Mouse (Mus musculus): ENCODE results near the gene Sox11. TPM values are rescaled to one million over a fixed set of nuclear protein-coding genes. Genes with fewer than 3 reads are reported as not detected.

The Sox11 gene
- total and polyA plus RNA-seq, 2 experiments from 2014 or later: 3.8 to 6.6 TPM

DNA sequence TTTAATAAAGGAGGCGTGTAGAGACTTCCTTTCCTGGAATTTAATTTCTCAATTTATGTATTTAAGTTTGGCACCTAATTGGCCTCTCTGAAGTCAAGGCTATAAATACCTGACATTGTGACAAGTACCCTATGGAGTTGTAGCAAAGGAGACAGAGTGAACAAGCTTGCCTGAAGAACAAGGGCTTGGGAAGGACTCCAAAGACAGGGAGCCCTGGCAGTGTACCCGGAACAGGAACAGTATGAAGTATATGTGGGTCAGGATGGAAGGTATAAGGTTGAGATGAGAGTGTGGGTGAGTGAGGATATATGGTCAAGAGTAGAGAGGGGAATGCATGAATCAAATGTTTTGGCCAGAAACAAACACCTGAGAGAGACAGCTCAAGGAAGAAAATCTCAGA, 28.4 kb upstream of the Sox11 start:
- DNase-seq (ENCODE audit: low spot score): no peak

DNA sequence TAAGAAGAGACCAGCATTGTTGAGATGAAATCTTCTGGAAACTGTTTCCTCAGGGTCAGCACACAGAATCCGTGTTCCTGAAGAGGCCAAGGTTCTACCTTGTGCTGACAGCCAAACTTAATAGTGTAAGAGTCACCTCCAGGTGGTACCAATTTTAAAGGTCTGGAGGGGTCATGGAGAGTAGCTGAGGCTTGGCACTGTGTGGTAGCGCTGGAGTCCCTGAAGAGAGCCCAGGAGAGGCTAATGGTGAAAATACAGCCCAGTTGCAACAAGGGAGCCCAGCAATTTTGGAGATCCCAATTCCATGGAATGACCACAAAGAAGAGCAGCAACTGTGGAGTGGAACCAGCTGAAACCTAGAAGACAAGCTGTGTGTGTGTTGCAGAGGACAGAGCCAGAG, 25.1 kb upstream of the Sox11 start:
- WGBS: 75% methylated on average over 2 of the region's 2 CpGs
- H3K4me3 ChIP-seq (ENCODE audit: low read depth, low read length): no peak overlapping the region

More for the DNA sequence above, 28.4 kb upstream of the Sox11 start:
- Histone ChIP-seq H3K4me1 (ENCODE audit: control insufficient read depth, insufficient read depth) (peaks cover 14% of the 10 kb centered on the region; the same call in 1 of the 2 replicates), H3K36me3 (replicated peaks; ENCODE audit: control insufficient read depth, insufficient read depth, low read length) (no peaks in the 10 kb centered on the region), H3K4me3 (ENCODE audit: low read depth, low read length) (no peak overlapping the region), H3K27me3 (ENCODE audit: control insufficient read depth, insufficient read depth, low read length) (no peaks in the 10 kb centered on the region), H3K9ac (replicated peaks; ENCODE audit: low read depth, low read length) (no peak overlapping the region), H3K9me3 (replicated peaks; ENCODE audit: control insufficient read depth, low read length) (no peaks in the 10 kb centered on the region), H3K4me2 (ENCODE audit: low read depth, low read length) (no peak overlapping the region), H3K27ac (ENCODE audit: low read depth) (no peak overlapping the region)
- 55% methylated on average over 2 of the region's 2 CpGs for WGBS
- no peak for TF ChIP-seq EP300 (IDR thresholded peaks at IDR 0.05; ENCODE audit: low read depth)
- no peak for TF ChIP-seq CTCF (IDR thresholded peaks at IDR 0.05; ENCODE audit: low read depth)
- ATAC-seq (ENCODE audit: insufficient read depth, low read depth): no peak

DNA sequence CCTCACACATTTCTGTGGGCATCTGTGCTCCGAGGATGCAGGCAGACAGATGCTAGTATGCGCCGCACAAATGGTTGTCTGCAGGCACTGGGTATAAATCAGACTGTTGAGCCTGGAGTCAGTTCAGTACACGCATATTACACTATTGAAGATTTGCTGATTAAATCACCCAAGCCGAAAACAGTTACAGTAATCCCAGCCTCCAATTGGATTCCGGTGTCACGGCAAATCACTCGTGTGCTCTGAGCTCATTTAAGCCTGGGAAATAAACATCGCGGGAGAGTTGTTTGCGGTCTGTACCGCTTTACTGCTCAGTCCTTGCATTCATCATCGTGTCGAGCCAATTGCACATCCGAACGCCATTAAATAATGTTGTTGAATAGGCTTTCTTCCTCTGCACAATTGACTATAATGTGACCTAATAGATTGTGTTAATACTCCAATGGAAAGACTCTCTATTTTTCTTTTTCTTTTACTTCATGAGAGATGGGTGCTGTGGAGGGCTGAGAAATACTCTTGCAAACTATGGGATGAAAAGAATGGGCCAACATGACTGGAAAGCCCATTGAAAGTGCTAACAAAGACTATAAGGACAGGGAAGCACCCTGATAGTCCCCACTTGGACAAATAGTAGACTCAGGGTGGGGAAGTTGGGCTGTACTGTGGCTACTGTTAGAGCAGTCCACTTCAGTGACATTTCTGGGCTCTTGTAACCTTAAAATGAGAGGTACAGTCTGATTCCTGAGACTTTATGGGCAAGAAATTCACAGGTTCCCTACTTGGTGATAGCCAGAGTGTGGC, 21.7 kb upstream of the Sox11 start:
- ATAC-seq (ENCODE audit: insufficient read depth, low read depth): no peak
- TF ChIP-seq EP300 (IDR thresholded peaks at IDR 0.05; ENCODE audit: low read depth) (no peak), CTCF (IDR thresholded peaks at IDR 0.05; ENCODE audit: low read depth) (no peak)
- 87% methylated on average over 16 of the region's 16 CpGs for WGBS
- no peaks in the 10 kb centered on the region for H3K36me3 ChIP-seq (replicated peaks; ENCODE audit: control insufficient read depth, insufficient read depth, low read length)
- no peak overlapping the region for H3K4me3 ChIP-seq (ENCODE audit: low read depth, low read length)
- no peaks in the 10 kb centered on the region for H3K4me1 ChIP-seq (ENCODE audit: control insufficient read depth, insufficient read depth)
- no peak overlapping the region for H3K4me2 ChIP-seq (ENCODE audit: low read depth, low read length)
- no peak for DNase-seq (ENCODE audit: low spot score)
- no peaks in the 10 kb centered on the region for H3K9me3 ChIP-seq (replicated peaks; ENCODE audit: control insufficient read depth, low read length)
- no peaks in the 10 kb centered on the region for H3K27me3 ChIP-seq (ENCODE audit: control insufficient read depth, insufficient read depth, low read length)
- no peak overlapping the region for H3K27ac ChIP-seq (ENCODE audit: low read depth)
- no peak overlapping the region for H3K9ac ChIP-seq (replicated peaks; ENCODE audit: low read depth, low read length)

More for the DNA sequence above, 25.1 kb upstream of the Sox11 start:
- no peaks in the 10 kb centered on the region for H3K27me3 ChIP-seq (ENCODE audit: control insufficient read depth, insufficient read depth, low read length)
- no peak overlapping the region for H3K27ac ChIP-seq (ENCODE audit: low read depth)
- no peaks in the 10 kb centered on the region for H3K9me3 ChIP-seq (replicated peaks; ENCODE audit: control insufficient read depth, low read length)
- no peaks in the 10 kb centered on the region for H3K36me3 ChIP-seq (replicated peaks; ENCODE audit: control insufficient read depth, insufficient read depth, low read length)
- TF ChIP-seq CTCF (IDR thresholded peaks at IDR 0.05; ENCODE audit: low read depth) (no peak), EP300 (IDR thresholded peaks at IDR 0.05; ENCODE audit: low read depth) (no peak)
- no peak for DNase-seq (ENCODE audit: low spot score)
- ATAC-seq (ENCODE audit: insufficient read depth, low read depth): no peak
- no peak overlapping the region for H3K9ac ChIP-seq (replicated peaks; ENCODE audit: low read depth, low read length)
- peaks cover 8% of the 10 kb centered on the region; the same call in 1 of the 2 replicates for H3K4me1 ChIP-seq (ENCODE audit: control insufficient read depth, insufficient read depth)
- no peak overlapping the region for H3K4me2 ChIP-seq (ENCODE audit: low read depth, low read length)

GRCm38 (mm10) chr12:27357076-27357637, 14.8 kb upstream of the Sox11 start:
- Histone ChIP-seq H3K9me3 (replicated peaks; ENCODE audit: control insufficient read depth, low read length) (no peaks in the 10 kb centered on the region), H3K36me3 (replicated peaks; ENCODE audit: control insufficient read depth, insufficient read depth, low read length) (no peaks in the 10 kb centered on the region), H3K4me3 (ENCODE audit: low read depth, low read length) (0 out of 2 replicates have a peak overlapping the region, but pooled peaks have one; percentile 2), H3K9ac (replicated peaks; ENCODE audit: low read depth, low read length) (no peak overlapping the region), H3K27me3 (ENCODE audit: control insufficient read depth, insufficient read depth, low read length) (no peaks in the 10 kb centered on the region), H3K4me2 (ENCODE audit: low read depth, low read length) (peak overlapping the region; percentile 38), H3K27ac (ENCODE audit: low read depth) (no peak overlapping the region), H3K4me1 (ENCODE audit: control insufficient read depth, insufficient read depth) (0 out of 2 replicates have a peak, but pooled peaks cover 4% of the 10 kb centered on the region)
- TF ChIP-seq EP300 (IDR thresholded peaks at IDR 0.05; ENCODE audit: low read depth) (no peak), CTCF (IDR thresholded peaks at IDR 0.05; ENCODE audit: low read depth) (no peak)
- WGBS: 22% methylated on average over 12 of the region's 12 CpGs
- DNase-seq (ENCODE audit: low spot score): no peak
- ATAC-seq (ENCODE audit: insufficient read depth, low read depth): 0 out of 2 replicates have a peak, but pooled peaks have one; percentile 27

DNA sequence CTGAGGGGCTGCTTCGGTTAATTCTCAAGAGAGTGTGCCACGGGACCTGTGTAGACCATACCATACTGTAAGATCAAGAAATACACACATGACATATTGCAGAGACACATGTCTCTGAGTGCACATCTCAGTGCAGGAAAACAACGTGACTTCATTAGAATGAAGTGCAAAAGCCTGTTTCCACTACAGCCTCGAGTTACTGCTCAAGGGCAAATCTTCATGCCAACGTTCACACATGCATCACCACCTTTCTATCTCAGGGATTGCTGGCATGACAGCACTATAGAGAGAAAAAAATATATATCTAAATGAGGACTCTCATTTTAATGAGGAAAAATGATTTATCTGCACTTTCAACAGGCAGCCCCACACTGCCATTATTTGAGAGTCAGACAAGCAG, 14.2 kb upstream of the Sox11 start:
- 0 out of 2 replicates have a peak, but pooled peaks cover 4% of the 10 kb centered on the region for H3K4me1 ChIP-seq (ENCODE audit: control insufficient read depth, insufficient read depth)
- H3K27me3 ChIP-seq (ENCODE audit: control insufficient read depth, insufficient read depth, low read length): no peaks in the 10 kb centered on the region
- ATAC-seq (ENCODE audit: insufficient read depth, low read depth) (no peak), DNase-seq (ENCODE audit: low spot score) (no peak)
- no peak overlapping the region for H3K9ac ChIP-seq (replicated peaks; ENCODE audit: low read depth, low read length)
- no peak overlapping the region for H3K4me3 ChIP-seq (ENCODE audit: low read depth, low read length)
- H3K4me2 ChIP-seq (ENCODE audit: low read depth, low read length): peak overlapping the region; percentile 38; the same call in 1 of the 2 replicates
- 52% methylated on average over 5 of the region's 5 CpGs for WGBS
- no peak overlapping the region for H3K27ac ChIP-seq (ENCODE audit: low read depth)
- no peaks in the 10 kb centered on the region for H3K9me3 ChIP-seq (replicated peaks; ENCODE audit: control insufficient read depth, low read length)
- H3K36me3 ChIP-seq (replicated peaks; ENCODE audit: control insufficient read depth, insufficient read depth, low read length): no peaks in the 10 kb centered on the region
- TF ChIP-seq CTCF (IDR thresholded peaks at IDR 0.05; ENCODE audit: low read depth) (no peak), EP300 (IDR thresholded peaks at IDR 0.05; ENCODE audit: low read depth) (no peak)
